Mouse (Mus musculus) heart, postnatal 0 days (tissue): ENCODE measurements around the gene Rhot2.

Source experiments
- CTCF ChIP-seq: IDR thresholded peaks from 2 replicates; pipeline ENCODE4 v1.5.1; 2016; ENCODE audit warnings: antibody characterized with exemption, control low read depth, low read depth
- EP300 ChIP-seq: IDR thresholded peaks from 2 replicates; pipeline ENCODE4 v1.6.1; 2016; ENCODE audit warnings: antibody characterized with exemption, low read depth

DNA sequence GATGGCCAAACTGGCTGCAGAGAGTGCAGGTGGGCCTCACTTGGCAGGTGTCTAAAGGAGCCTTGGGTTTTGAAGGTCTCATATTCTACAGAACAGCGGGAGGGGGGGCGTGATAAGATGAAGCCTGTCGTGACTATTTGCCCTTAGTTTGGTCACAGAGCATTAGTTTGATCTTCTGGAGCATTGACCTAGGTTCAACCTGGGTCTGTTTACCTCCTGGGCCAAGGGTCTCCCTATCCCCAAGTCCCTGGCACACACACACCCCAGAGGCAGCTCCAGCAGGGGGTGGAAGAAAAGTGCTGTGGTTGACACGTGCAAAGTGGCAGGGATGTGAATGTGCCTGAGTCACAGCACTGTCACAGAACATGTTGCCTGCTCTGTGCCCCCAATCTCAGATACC is 33.8 kb downstream of the Rhot2 start:
- TF ChIP-seq CTCF (no peak), EP300 (no peak)
